Mouse (Mus musculus): Measurements from ENCODE around the gene Cytl1. TPM values are rescaled to one million over a fixed set of nuclear protein-coding genes. Genes with fewer than 3 reads are reported as not detected.
A peak's percentile ranks its signal among the peaks of the same experiment; 100 is the strongest.

Cytl1 gene
- total RNA-seq (2014; rRNA removed) (0.38 TPM in 1 of 2 replicates, not detected in the other), polyA plus RNA-seq (2015; fragmentation: Nextera tagmentation; extraction: Ambion mirVana) (0.22 and 0.59 TPM in 2 replicates)

- H3K36me3 ChIP-seq (ENCODE audit: insufficient read depth), result no peaks in the 10 kb centered on the region
- no peak within 1 kb of the TSS for H3K4me2 ChIP-seq (ENCODE audit: low read depth)
- H3K4me3 ChIP-seq (ENCODE audit: low read depth, low read length), result no peak within 1 kb of the TSS
- H3K27ac ChIP-seq (ENCODE audit: low read depth, low read length), result no peak within 1 kb of the TSS
- no peaks in the 10 kb centered on the region for H3K9me3 ChIP-seq (ENCODE audit: low read length)
- H3K9ac ChIP-seq, result no peak within 1 kb of the TSS
- 33% methylated on average over 5 of the region's 5 CpGs for WGBS
- H3K27me3 ChIP-seq (ENCODE audit: insufficient read depth, low read length), result no peaks in the 10 kb centered on the region
- ATAC-seq, result no peak
- DNase-seq, result no peak
- H3K4me1 ChIP-seq (ENCODE audit: insufficient read depth), result no peaks in the 10 kb centered on the region
- TF ChIP-seq CTCF (IDR thresholded peaks at IDR 0.05; ENCODE audit: low read depth), result no peak
Observed at GRCm38 (mm10) chr5:37735224-37735623, at the start of gene Cytl1. Gene Cytl1 (plus strand): TSS chr5:37735519.

- H3K4me1 ChIP-seq (ENCODE audit: insufficient read depth), result peaks cover 3% of the 10 kb centered on the region; the same call in 1 of the 2 replicates
- no peak overlapping the region for H3K27ac ChIP-seq (ENCODE audit: low read depth, low read length)
- no peaks in the 10 kb centered on the region for H3K27me3 ChIP-seq (ENCODE audit: insufficient read depth, low read length)
- no peak overlapping the region for H3K4me2 ChIP-seq (ENCODE audit: low read depth)
- no peak for ATAC-seq
- no peak overlapping the region for H3K9ac ChIP-seq
- no peaks in the 10 kb centered on the region for H3K9me3 ChIP-seq (ENCODE audit: low read length)
- 86% methylated on average over 3 of the region's 3 CpGs for WGBS
- TF ChIP-seq CTCF (IDR thresholded peaks at IDR 0.05; ENCODE audit: low read depth), result no peak
- no peak for DNase-seq
- H3K36me3 ChIP-seq (ENCODE audit: insufficient read depth), result no peaks in the 10 kb centered on the region
- no peak overlapping the region for H3K4me3 ChIP-seq (ENCODE audit: low read depth, low read length)
Observed at GRCm38 (mm10) chr5:37692759-37693158, 42.6 kb upstream of the Cytl1 start.

- no peak overlapping the region for H3K9ac ChIP-seq
- H3K4me1 ChIP-seq (ENCODE audit: insufficient read depth), result peaks cover 3% of the 10 kb centered on the region; the same call in 1 of the 2 replicates
- WGBS, result 11% methylated on average over 4 of the region's 4 CpGs
- peak; percentile 29; the same call in 1 of the 2 replicates for ATAC-seq
- H3K27me3 ChIP-seq (ENCODE audit: insufficient read depth, low read length), result no peaks in the 10 kb centered on the region
- H3K36me3 ChIP-seq (ENCODE audit: insufficient read depth), result no peaks in the 10 kb centered on the region
- no peak for DNase-seq
- H3K27ac ChIP-seq (ENCODE audit: low read depth, low read length), result no peak overlapping the region
- H3K4me3 ChIP-seq (ENCODE audit: low read depth, low read length), result no peak overlapping the region
- no peak overlapping the region for H3K4me2 ChIP-seq (ENCODE audit: low read depth)
- TF ChIP-seq CTCF (IDR thresholded peaks at IDR 0.05; ENCODE audit: low read depth), result no peak
- no peaks in the 10 kb centered on the region for H3K9me3 ChIP-seq (ENCODE audit: low read length)
Observed at GRCm38 (mm10) chr5:37695773-37696172, 39.5 kb upstream of the Cytl1 start.

GRCm38 (mm10) chr5:37697286-37697685 lies 38.0 kb upstream of the Cytl1 start:
- DNase-seq (no peak), ATAC-seq (no peak)
- WGBS, result 88% methylated on average over 7 of the region's 7 CpGs

GRCm38 (mm10) chr5:37699757-37700156 lies 35.6 kb upstream of the Cytl1 start:
- 52% methylated on average over 12 of the region's 12 CpGs for WGBS
- Histone ChIP-seq H3K27ac (ENCODE audit: low read depth, low read length) (no peak overlapping the region), H3K36me3 (ENCODE audit: insufficient read depth) (no peaks in the 10 kb centered on the region), H3K9ac (no peak overlapping the region), H3K4me1 (ENCODE audit: insufficient read depth) (peaks cover 3% of the 10 kb centered on the region; the same call in 1 of the 2 replicates), H3K9me3 (ENCODE audit: low read length) (no peaks in the 10 kb centered on the region), H3K27me3 (ENCODE audit: insufficient read depth, low read length) (no peaks in the 10 kb centered on the region), H3K4me3 (ENCODE audit: low read depth, low read length) (no peak overlapping the region), H3K4me2 (ENCODE audit: low read depth) (peak overlapping the region; percentile 33; the same call in 1 of the 2 replicates)
- TF ChIP-seq CTCF (IDR thresholded peaks at IDR 0.05; ENCODE audit: low read depth), result no peak
- peak; percentile 78 for ATAC-seq
- DNase-seq, result peak; percentile 46

More at GRCm38 (mm10) chr5:37697286-37697685, 38.0 kb upstream of the Cytl1 start:
- Histone ChIP-seq H3K4me2 (ENCODE audit: low read depth) (no peak overlapping the region), H3K9ac (no peak overlapping the region), H3K4me3 (ENCODE audit: low read depth, low read length) (no peak overlapping the region), H3K27me3 (ENCODE audit: insufficient read depth, low read length) (no peaks in the 10 kb centered on the region), H3K36me3 (ENCODE audit: insufficient read depth) (no peaks in the 10 kb centered on the region), H3K9me3 (ENCODE audit: low read length) (no peaks in the 10 kb centered on the region), H3K4me1 (ENCODE audit: insufficient read depth) (peaks cover 3% of the 10 kb centered on the region; the same call in 1 of the 2 replicates), H3K27ac (ENCODE audit: low read depth, low read length) (no peak overlapping the region)
- TF ChIP-seq CTCF (IDR thresholded peaks at IDR 0.05; ENCODE audit: low read depth), result no peak

GRCm38 (mm10) chr5:37704962-37705361 lies 30.4 kb upstream of the Cytl1 start:
- Histone ChIP-seq H3K36me3 (ENCODE audit: insufficient read depth) (no peaks in the 10 kb centered on the region), H3K9me3 (ENCODE audit: low read length) (no peaks in the 10 kb centered on the region), H3K4me3 (ENCODE audit: low read depth, low read length) (no peak overlapping the region), H3K4me1 (ENCODE audit: insufficient read depth) (no peaks in the 10 kb centered on the region), H3K27ac (ENCODE audit: low read depth, low read length) (no peak overlapping the region), H3K27me3 (ENCODE audit: insufficient read depth, low read length) (no peaks in the 10 kb centered on the region), H3K9ac (no peak overlapping the region), H3K4me2 (ENCODE audit: low read depth) (no peak overlapping the region)
- ATAC-seq (no peak), DNase-seq (no peak)
- 65% methylated on average over 2 of the region's 2 CpGs for WGBS
- TF ChIP-seq CTCF (IDR thresholded peaks at IDR 0.05; ENCODE audit: low read depth), result no peak

GRCm38 (mm10) chr5:37708124-37708523 lies 27.2 kb upstream of the Cytl1 start:
- ATAC-seq (no peak), DNase-seq (no peak)
- Histone ChIP-seq H3K9me3 (ENCODE audit: low read length) (no peaks in the 10 kb centered on the region), H3K4me3 (ENCODE audit: low read depth, low read length) (no peak overlapping the region), H3K27me3 (ENCODE audit: insufficient read depth, low read length) (no peaks in the 10 kb centered on the region), H3K4me2 (ENCODE audit: low read depth) (no peak overlapping the region), H3K27ac (ENCODE audit: low read depth, low read length) (no peak overlapping the region), H3K9ac (no peak overlapping the region), H3K4me1 (ENCODE audit: insufficient read depth) (no peaks in the 10 kb centered on the region), H3K36me3 (ENCODE audit: insufficient read depth) (no peaks in the 10 kb centered on the region; the same call in 1 of the 2 replicates)
- 64% methylated on average over 3 of the region's 3 CpGs for WGBS
- TF ChIP-seq CTCF (IDR thresholded peaks at IDR 0.05; ENCODE audit: low read depth), result peak; percentile 39
